Mouse (Mus musculus) common myeloid progenitor, adult 5-6 weeks (primary cell): ENCODE data around the gene Mtfr1l. TPM values are rescaled to one million over a fixed set of nuclear protein-coding genes. Genes with fewer than 3 reads are reported as not detected.

Experiments used
- ATAC-seq: replicated peaks from 2 replicates; pipeline ENCODE4 v1.8.0; 2016; ENCODE audit warnings: low read depth, mild to moderate bottlenecking, moderate TSS enrichment, inconsistent platforms; ENCODE audit not compliant: poor library complexity, severe bottlenecking
- total RNA-seq: library from RNA; stranded (forward); fragments of 200-1000, 187-1606 nt; gene quantifications from 2 replicates; pipeline ENCODE4 v1.2.3, GENCODE M21; 2017

Mtfr1l gene
- total RNA-seq, 1 experiment from 2014 or later, result 46.2 TPM

GRCm38 (mm10) chr4:134558570-134559113 is 23.5 kb upstream of the Mtfr1l start:
- peak; percentile 36 for ATAC-seq

- ATAC-seq, result peak; percentile 74
Measured at GRCm38 (mm10) chr4:134557626-134558249, 22.6 kb upstream of the Mtfr1l start.

- no peak for ATAC-seq
Measured at GRCm38 (mm10) chr4:134555956-134556580, 20.9 kb upstream of the Mtfr1l start.

GRCm38 (mm10) chr4:134553631-134554030 is 18.4 kb upstream of the Mtfr1l start:
- ATAC-seq, result no peak

GRCm38 (mm10) chr4:134551494-134552316 is 16.5 kb upstream of the Mtfr1l start, which contains the start of gene Selenon:
Gene Selenon (minus strand): TSS chr4:134552166.
- ATAC-seq, result peak; percentile 47

- no peak for ATAC-seq
Measured at GRCm38 (mm10) chr4:134549899-134550298, 14.7 kb upstream of the Mtfr1l start.

GRCm38 (mm10) chr4:134548169-134548938 is 13.2 kb upstream of the Mtfr1l start:
- ATAC-seq, result peak; percentile 55

- ATAC-seq, result no peak
Measured at GRCm38 (mm10) chr4:134546814-134547705, 11.9 kb upstream of the Mtfr1l start.

- peak; percentile 74 for ATAC-seq
Measured at GRCm38 (mm10) chr4:134543261-134543660, 8.1 kb upstream of the Mtfr1l start.

GRCm38 (mm10) chr4:134542726-134543125 is 7.5 kb upstream of the Mtfr1l start:
- no peak for ATAC-seq

- no peak for ATAC-seq
Measured at GRCm38 (mm10) chr4:134538997-134539580, 3.9 kb upstream of the Mtfr1l start.

- no peak for ATAC-seq
Measured at GRCm38 (mm10) chr4:134535787-134536151, 582 bp upstream of the Mtfr1l start.

- peak; percentile 38 for ATAC-seq
Measured at GRCm38 (mm10) chr4:134534124-134534886, 882 bp downstream of the Mtfr1l start.

- ATAC-seq, result no peak
Measured at GRCm38 (mm10) chr4:134533421-134533820, 1.8 kb downstream of the Mtfr1l start.

- ATAC-seq, result no peak
Measured at GRCm38 (mm10) chr4:134532928-134533327, 2.3 kb downstream of the Mtfr1l start.

- peak; percentile 58; the same call in 1 of the 2 replicates for ATAC-seq
Measured at GRCm38 (mm10) chr4:134526220-134526619, 9.0 kb downstream of the Mtfr1l start.

GRCm38 (mm10) chr4:134525806-134526205 is 9.4 kb downstream of the Mtfr1l start:
- no peak for ATAC-seq

GRCm38 (mm10) chr4:134523447-134523846 is 11.7 kb downstream of the Mtfr1l start:
- no peak for ATAC-seq
